Comparison of ENCODE assay signal across 9 mouse cellular contexts in the genomic region with DNA sequence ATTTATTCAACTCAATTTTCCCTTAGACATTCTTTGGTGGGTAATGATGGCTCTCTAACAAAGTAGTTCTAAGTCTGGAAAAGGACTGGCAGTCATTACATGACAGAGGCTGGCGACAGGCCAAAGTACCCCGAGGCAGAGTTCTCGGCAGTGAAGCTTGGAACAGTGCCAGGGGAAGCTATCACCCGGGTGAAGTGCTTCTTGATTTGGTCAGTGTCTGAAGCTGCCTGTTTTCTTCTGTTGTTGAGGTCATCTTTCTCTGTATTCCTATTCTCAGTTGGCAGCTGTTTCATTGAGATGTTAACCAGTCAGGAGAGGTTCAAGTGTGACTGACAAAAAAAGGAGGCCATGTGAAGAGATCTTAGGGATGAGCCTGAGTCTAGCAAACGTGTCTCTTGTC.
DNase-seq lines count a peak whose midpoint lies in the region; ATAC-seq and TF ChIP-seq lines count a peak whose summit lies in the region.
"Had no signal": no experiment of that assay in that cellular context is flagged by ENCODE, and none has a peak within 500 bp of the region (broad histone marks: within the 10 kb centered on the region; RNA-seq: fewer than 3 reads in every experiment).

No protein-coding gene starts in this region.

- TF ChIP-seq CTCF in MEL (IDR thresholded peaks at IDR 0.05 in 2 of 3, conservative IDR thresholded peaks at IDR 0.05 in 1 of 3; ENCODE audit: control insufficient read depth in 1 of 3, insufficient read depth in 1 of 3, low read depth in 2 of 3, low read length in 3 of 3, poor library complexity in 1 of 3, severe bottlenecking in 1 of 3), result no peak

- no peak overlapping the region for H3K4me2 ChIP-seq in forebrain, embryonic 16.5 days (ENCODE audit: low read length)
- H3K4me2 ChIP-seq in hindbrain, embryonic 14.5 days (replicated peaks), result no peak overlapping the region
- no peak overlapping the region for H3K4me2 ChIP-seq in lung, embryonic 16.5 days (ENCODE audit: low read depth, low read length)
- H3K4me2 ChIP-seq: liver, embryonic 15.5 days had no signal

- no peak overlapping the region for H3K4me3 ChIP-seq in MEL (ENCODE audit: control insufficient read depth in 1 of 2, insufficient read depth in 1 of 2, low read depth in 2 of 2, low read length in 2 of 2)
- no peak overlapping the region for H3K4me3 ChIP-seq in forebrain, embryonic 16.5 days (replicated peaks; ENCODE audit: low read length)
- no peak overlapping the region for H3K4me3 ChIP-seq in hindbrain, embryonic 14.5 days (replicated peaks; ENCODE audit: low read length)
- no peak overlapping the region for H3K4me3 ChIP-seq in lung, embryonic 16.5 days (ENCODE audit: low read length)
- H3K4me3 ChIP-seq: liver, embryonic 15.5 days had no signal

- ATAC-seq in forebrain, embryonic 16.5 days, result 0 out of 2 replicates have a peak, but pooled peaks have one; percentile 13
- ATAC-seq in hindbrain, embryonic 14.5 days (ENCODE audit: low FRiP score), result peak; percentile 64; the same call in 1 of the 2 replicates
- peak; percentile 80 for ATAC-seq in lung, embryonic 16.5 days (ENCODE audit: low read depth)
- ATAC-seq in activated CD4-positive, CD25-positive, alpha-beta regulatory T cell, adult 4 months, result no peak

- no peak for TF ChIP-seq EP300 in MEL (IDR thresholded peaks at IDR 0.05; ENCODE audit: low read depth in 1 of 2, low read length in 2 of 2)

- no peak overlapping the region for H3K27ac ChIP-seq in MEL (ENCODE audit: control insufficient read depth, low read depth, low read length)
- no peak overlapping the region for H3K27ac ChIP-seq in forebrain, embryonic 16.5 days (ENCODE audit: low read length)
- no peak overlapping the region for H3K27ac ChIP-seq in hindbrain, embryonic 14.5 days
- no peak overlapping the region for H3K27ac ChIP-seq in lung, embryonic 16.5 days (ENCODE audit: low read length)
- H3K27ac ChIP-seq: liver, embryonic 15.5 days had no signal

- no peaks in the 10 kb centered on the region for H3K27me3 ChIP-seq in MEL (ENCODE audit: control insufficient read depth in 1 of 2, insufficient read depth in 2 of 2, low read length in 2 of 2)
- no peaks in the 10 kb centered on the region for H3K27me3 ChIP-seq in forebrain, embryonic 16.5 days (replicated peaks; ENCODE audit: control insufficient read depth, insufficient read depth, low read length)
- H3K27me3 ChIP-seq in hindbrain, embryonic 14.5 days (ENCODE audit: control insufficient read depth, insufficient read depth, low read length), result no peaks in the 10 kb centered on the region
- H3K27me3 ChIP-seq in lung, embryonic 16.5 days (ENCODE audit: control insufficient read depth, insufficient read depth, low read depth, low read length), result no peaks in the 10 kb centered on the region
- H3K27me3 ChIP-seq: liver, embryonic 15.5 days had no signal

- TF ChIP-seq POLR2A in MEL (IDR thresholded peaks at IDR 0.05; ENCODE audit: control insufficient read depth in 1 of 2, insufficient read depth in 1 of 2, low read depth in 1 of 2, low read length in 2 of 2, poor library complexity in 1 of 2), result no peak

- 2% methylated on average over 5 of the region's 5 CpGs for WGBS in forebrain, embryonic 16.5 days
- WGBS in hindbrain, embryonic 14.5 days, result 26% methylated on average over 5 of the region's 5 CpGs
- WGBS in lung, embryonic 16.5 days, result 7% methylated on average over 5 of the region's 5 CpGs

- peaks cover 3 to 5% of the 10 kb centered on the region in 2 experiments; a peak in 2 of 4 replicates for H3K4me1 ChIP-seq in MEL (ENCODE audit: control insufficient read depth in 1 of 2, insufficient read depth in 2 of 2, low read length in 2 of 2)
- peaks cover 12% of the 10 kb centered on the region for H3K4me1 ChIP-seq in forebrain, embryonic 16.5 days (replicated peaks; ENCODE audit: control insufficient read depth, insufficient read depth, low read length)
- peaks cover 18% of the 10 kb centered on the region for H3K4me1 ChIP-seq in hindbrain, embryonic 14.5 days (replicated peaks; ENCODE audit: control insufficient read depth, insufficient read depth, low read length)
- H3K4me1 ChIP-seq in lung, embryonic 16.5 days (replicated peaks; ENCODE audit: control insufficient read depth, insufficient read depth, low read length), result no peaks in the 10 kb centered on the region
- H3K4me1 ChIP-seq: liver, embryonic 15.5 days had no signal

- H3K79me2 ChIP-seq in MEL (ENCODE audit: control insufficient read depth, insufficient read depth, low read length, poor library complexity), result no peaks in the 10 kb centered on the region

- H3K9me3 ChIP-seq in MEL (replicated peaks; ENCODE audit: insufficient read depth, low read length), result no peaks in the 10 kb centered on the region
- H3K9me3 ChIP-seq in forebrain, embryonic 16.5 days (ENCODE audit: control insufficient read depth, low read length), result no peaks in the 10 kb centered on the region
- H3K9me3 ChIP-seq in hindbrain, embryonic 14.5 days (ENCODE audit: control insufficient read depth, low read length), result no peaks in the 10 kb centered on the region
- no peaks in the 10 kb centered on the region for H3K9me3 ChIP-seq in lung, embryonic 16.5 days (ENCODE audit: control insufficient read depth, low read length)
- H3K9me3 ChIP-seq: liver, embryonic 15.5 days had no signal

- H3K36me3 ChIP-seq in MEL (ENCODE audit: control insufficient read depth in 1 of 2, insufficient read depth in 2 of 2, low read length in 2 of 2), result no peaks in the 10 kb centered on the region
- no peaks in the 10 kb centered on the region for H3K36me3 ChIP-seq in forebrain, embryonic 16.5 days (ENCODE audit: control insufficient read depth, insufficient read depth)
- no peaks in the 10 kb centered on the region for H3K36me3 ChIP-seq in hindbrain, embryonic 14.5 days (replicated peaks; ENCODE audit: control insufficient read depth, insufficient read depth)
- H3K36me3 ChIP-seq in lung, embryonic 16.5 days (ENCODE audit: control insufficient read depth, insufficient read depth, low read length), result no peaks in the 10 kb centered on the region
- H3K36me3 ChIP-seq: liver, embryonic 15.5 days had no signal

- peak; percentile 55 for DNase-seq in embryo, embryonic 11 days
- no peak for DNase-seq in embryo, embryonic 9.5 days (ENCODE audit: extremely low spot score)
- DNase-seq in MEL (ENCODE audit: low read depth, low spot score), result peak; percentile 81
- peak; percentile 76 for DNase-seq in hindbrain, embryonic 14.5 days (ENCODE audit: low spot score)
- DNase-seq in testis, postnatal 10 days (ENCODE audit: low spot score), result peak; percentile 62

- H3K9ac ChIP-seq in MEL (ENCODE audit: control insufficient read depth, low read depth, low read length, poor library complexity, severe bottlenecking), result no peak overlapping the region
- no peak overlapping the region for H3K9ac ChIP-seq in forebrain, embryonic 16.5 days (replicated peaks; ENCODE audit: low read depth, low read length)
- no peak overlapping the region for H3K9ac ChIP-seq in hindbrain, embryonic 14.5 days
- no peak overlapping the region for H3K9ac ChIP-seq in lung, embryonic 16.5 days (ENCODE audit: low read length)
- H3K9ac ChIP-seq: liver, embryonic 15.5 days had no signal

- TF ChIP-seq RAD21 in MEL (IDR thresholded peaks at IDR 0.05; ENCODE audit: low read depth, low read length), result no peak

TF ChIP-seq in MEL, 35 proteins besides CTCF, POLR2A, EP300 and RAD21:
- no peak for TF ChIP-seq ZKSCAN1 (IDR thresholded peaks at IDR 0.05; ENCODE audit: low read depth, low read length)
- TF ChIP-seq ZMIZ1 (IDR thresholded peaks at IDR 0.05; ENCODE audit: low read depth, low read length), result no peak
- no peak for TF ChIP-seq TAL1 (IDR thresholded peaks at IDR 0.05; ENCODE audit: low read length)
- no peak for TF ChIP-seq SIN3A (IDR thresholded peaks at IDR 0.05; ENCODE audit: low read length)
- TF ChIP-seq GATA1 (IDR thresholded peaks at IDR 0.05; ENCODE audit: low read depth, low read length), result no peak
- no peak for TF ChIP-seq TBP (IDR thresholded peaks at IDR 0.05; ENCODE audit: low read depth, low read length)
- no peak for TF ChIP-seq MYB (IDR thresholded peaks at IDR 0.05; ENCODE audit: low read depth, low read length)
- TF ChIP-seq NELFE (IDR thresholded peaks at IDR 0.05; ENCODE audit: low read depth, low read length), result no peak
- no peak for TF ChIP-seq USF2 (IDR thresholded peaks at IDR 0.05; ENCODE audit: borderline replicate concordance in 1 of 2, insufficient read depth in 1 of 2, low read depth in 1 of 2, low read length in 2 of 2)
- TF ChIP-seq POLR2AphosphoS2 (IDR thresholded peaks at IDR 0.05; ENCODE audit: low read length), result no peak
- no peak for TF ChIP-seq TCF12 (IDR thresholded peaks at IDR 0.05; ENCODE audit: low read depth, low read length)
- no peak for TF ChIP-seq MEF2A (IDR thresholded peaks at IDR 0.05; ENCODE audit: extremely low read depth, insufficient replicate concordance, low read depth, low read length, poor library complexity, severe bottlenecking)
- TF ChIP-seq UBTF (IDR thresholded peaks at IDR 0.05; ENCODE audit: borderline replicate concordance, insufficient read depth, low read depth, low read length), result no peak
- no peak for TF ChIP-seq CHD1 (IDR thresholded peaks at IDR 0.05; ENCODE audit: low read depth, low read length)
- TF ChIP-seq SMC3 (IDR thresholded peaks at IDR 0.05; ENCODE audit: low read depth, low read length), result no peak
